21 mouse cellular contexts compared by ENCODE assay signal in genomic region chr5:44601340-44601739, GRCm38 (mm10).
DNase-seq lines count a peak whose midpoint lies in the region; ATAC-seq and TF ChIP-seq lines count a peak whose summit lies in the region.
"Had no signal": no experiment of that assay in that cellular context is flagged by ENCODE, and none has a peak within 500 bp of the region (broad histone marks: within the 10 kb centered on the region; RNA-seq: fewer than 3 reads in every experiment).

No protein-coding gene starts in this region.

- H3K27ac ChIP-seq in heart, embryonic 12.5 days (ENCODE audit: poor library complexity, severe bottlenecking): no peak overlapping the region
- H3K27ac ChIP-seq in heart, adult 2 months: no peak overlapping the region
- peak overlapping the region; percentile 66; the same call in 1 of the 2 replicates for H3K27ac ChIP-seq in kidney, embryonic 15.5 days
- no peak overlapping the region for H3K27ac ChIP-seq in liver, adult 2 months (replicated peaks; ENCODE audit: insufficient read depth, low read depth, low read length)
- H3K27ac ChIP-seq in liver, embryonic 11.5 days (ENCODE audit: low read depth, low read length): no peak overlapping the region
- H3K27ac ChIP-seq: embryonic facial prominence, embryonic 10.5 days; embryonic facial prominence, embryonic 12.5 days; forebrain, embryonic 13.5 days; forebrain, embryonic 15.5 days had no signal

- peaks cover 27% of the 10 kb centered on the region for H3K27me3 ChIP-seq in heart, embryonic 12.5 days (replicated peaks)
- no peaks in the 10 kb centered on the region for H3K27me3 ChIP-seq in heart, adult 2 months (ENCODE audit: control insufficient read depth, insufficient read depth, low read length)
- H3K27me3 ChIP-seq in kidney, embryonic 15.5 days: no peaks in the 10 kb centered on the region
- H3K27me3 ChIP-seq in liver, adult 2 months (ENCODE audit: control insufficient read depth, insufficient read depth, low read length): no peaks in the 10 kb centered on the region
- H3K27me3 ChIP-seq in liver, embryonic 11.5 days (replicated peaks; ENCODE audit: control insufficient read depth, insufficient read depth, low read length): no peaks in the 10 kb centered on the region
- H3K27me3 ChIP-seq: embryonic facial prominence, embryonic 12.5 days; forebrain, embryonic 13.5 days; forebrain, embryonic 15.5 days had no signal

- peak; percentile 68; the same call in 1 of the 2 replicates for ATAC-seq in heart, embryonic 12.5 days (ENCODE audit: insufficient number of reproducible peaks, low FRiP score)
- no peak for ATAC-seq in kidney, embryonic 15.5 days (replicated peaks; ENCODE audit: low FRiP score)
- ATAC-seq in liver, embryonic 11.5 days (replicated peaks; ENCODE audit: low FRiP score): no peak
- ATAC-seq: activated CD4-positive, CD25-positive, alpha-beta regulatory T cell, adult 4 months; forebrain, embryonic 13.5 days; forebrain, embryonic 15.5 days; Patski had no signal

- no peaks in the 10 kb centered on the region for H3K36me3 ChIP-seq in heart, embryonic 12.5 days
- H3K36me3 ChIP-seq in heart, adult 2 months (ENCODE audit: control insufficient read depth, insufficient read depth, low read length): no peaks in the 10 kb centered on the region
- H3K36me3 ChIP-seq in kidney, embryonic 15.5 days: no peaks in the 10 kb centered on the region
- H3K36me3 ChIP-seq in liver, adult 2 months (ENCODE audit: control insufficient read depth, insufficient read depth, low read length): no peaks in the 10 kb centered on the region
- no peaks in the 10 kb centered on the region for H3K36me3 ChIP-seq in liver, embryonic 11.5 days (ENCODE audit: control insufficient read depth, insufficient read depth, low read length)
- H3K36me3 ChIP-seq: embryonic facial prominence, embryonic 10.5 days; embryonic facial prominence, embryonic 12.5 days; forebrain, embryonic 15.5 days had no signal

- no peak overlapping the region for H3K4me2 ChIP-seq in heart, embryonic 12.5 days
- no peak overlapping the region for H3K4me2 ChIP-seq in kidney, embryonic 15.5 days
- no peak overlapping the region for H3K4me2 ChIP-seq in liver, embryonic 11.5 days
- H3K4me2 ChIP-seq: embryonic facial prominence, embryonic 12.5 days; forebrain, embryonic 13.5 days; forebrain, embryonic 15.5 days had no signal

- peaks cover 11% of the 10 kb centered on the region for H3K4me1 ChIP-seq in heart, embryonic 12.5 days (replicated peaks)
- peaks cover 1% of the 10 kb centered on the region; the same call in 1 of the 2 replicates for H3K4me1 ChIP-seq in heart, adult 2 months (ENCODE audit: control insufficient read depth, insufficient read depth, low read length)
- H3K4me1 ChIP-seq in kidney, embryonic 15.5 days: 0 out of 2 replicates have a peak, but pooled peaks cover 9% of the 10 kb centered on the region
- no peaks in the 10 kb centered on the region for H3K4me1 ChIP-seq in liver, adult 2 months (ENCODE audit: control insufficient read depth, insufficient read depth, low read length)
- H3K4me1 ChIP-seq in liver, embryonic 11.5 days (replicated peaks; ENCODE audit: control insufficient read depth, insufficient read depth, low read length): no peaks in the 10 kb centered on the region
- H3K4me1 ChIP-seq: embryonic facial prominence, embryonic 10.5 days; embryonic facial prominence, embryonic 12.5 days; forebrain, embryonic 13.5 days; forebrain, embryonic 15.5 days had no signal

- no peak for TF ChIP-seq CTCF in heart, adult 2 months (IDR thresholded peaks at IDR 0.05)
- TF ChIP-seq CTCF in liver, adult 2 months (IDR thresholded peaks at IDR 0.05; ENCODE audit: low read depth, low read length): no peak

- no peak for TF ChIP-seq POLR2A in heart, adult 2 months (IDR thresholded peaks at IDR 0.05; ENCODE audit: insufficient read depth, low read depth, low read length)
- no peak for TF ChIP-seq POLR2A in liver, adult 2 months (IDR thresholded peaks at IDR 0.05; ENCODE audit: extremely low read depth, insufficient read depth, low read length)

- 6% methylated on average over 1 of the region's 1 CpGs for WGBS in heart, embryonic 12.5 days
- 53% methylated on average over 1 of the region's 1 CpGs for WGBS in heart, adult 2 months
- 49% methylated on average over 1 of the region's 1 CpGs for WGBS in kidney, embryonic 15.5 days
- WGBS in liver, adult 2 months: 35% methylated on average over 1 of the region's 1 CpGs
- 42% methylated on average over 1 of the region's 1 CpGs for WGBS in liver, embryonic 11.5 days

- no peak for DNase-seq in heart, adult 2 months
- no peak for DNase-seq in kidney, postnatal 25 days
- DNase-seq in liver, adult 2 months (ENCODE audit: extremely low read depth, low read depth, low spot score): peak; percentile 16
- no peak for DNase-seq in liver, embryonic 11.5 days (ENCODE audit: low spot score)
- no peak for DNase-seq in lung, postnatal 36 days
- DNase-seq: adrenal gland, adult 8-10 months; adrenal gland, postnatal 14 days; adrenal gland, postnatal 36 days; cerebellum, adult 11-12 months; cerebellum, adult 2 months; cerebellum, adult 9-10 months; cerebellum, postnatal 10 days; cerebellum, postnatal 25 days had no signal

- 0 out of 2 replicates have a peak, but pooled peaks cover 2% of the 10 kb centered on the region for H3K9me3 ChIP-seq in heart, embryonic 12.5 days (replicated peaks)
- H3K9me3 ChIP-seq in kidney, embryonic 15.5 days (replicated peaks): no peaks in the 10 kb centered on the region
- H3K9me3 ChIP-seq in liver, embryonic 11.5 days (ENCODE audit: control insufficient read depth, low read length): no peaks in the 10 kb centered on the region
- H3K9me3 ChIP-seq: embryonic facial prominence, embryonic 10.5 days; embryonic facial prominence, embryonic 12.5 days; forebrain, embryonic 13.5 days; forebrain, embryonic 15.5 days had no signal

- no peaks in the 10 kb centered on the region for H3K79me2 ChIP-seq in heart, adult 2 months (replicated peaks; ENCODE audit: control insufficient read depth, insufficient read depth, low read length)
- H3K79me2 ChIP-seq in liver, adult 2 months (ENCODE audit: control insufficient read depth, insufficient read depth, low read length): no peaks in the 10 kb centered on the region

- intact Hi-C loops in heart, adult 2 months (cut with DNase I): no loop called here

- TF ChIP-seq EP300 in heart, adult 2 months (IDR thresholded peaks at IDR 0.05; ENCODE audit: insufficient read depth, low read depth, low read length): no peak

- no peak overlapping the region for H3K9ac ChIP-seq in heart, embryonic 12.5 days
- H3K9ac ChIP-seq in heart, adult 2 months (ENCODE audit: low read depth, low read length): no peak overlapping the region
- no peak overlapping the region for H3K9ac ChIP-seq in kidney, embryonic 15.5 days
- no peak overlapping the region for H3K9ac ChIP-seq in liver, adult 2 months (ENCODE audit: low read depth, low read length)
- H3K9ac ChIP-seq in liver, embryonic 11.5 days (ENCODE audit: low read depth, low read length): no peak overlapping the region
- H3K9ac ChIP-seq: embryonic facial prominence, embryonic 12.5 days; forebrain, embryonic 13.5 days; forebrain, embryonic 15.5 days had no signal

- H3K4me3 ChIP-seq in heart, embryonic 12.5 days: no peak overlapping the region
- no peak overlapping the region for H3K4me3 ChIP-seq in heart, adult 2 months
- no peak overlapping the region for H3K4me3 ChIP-seq in kidney, embryonic 15.5 days (replicated peaks)
- no peak overlapping the region for H3K4me3 ChIP-seq in liver, adult 2 months (ENCODE audit: insufficient read depth, low read depth, low read length)
- H3K4me3 ChIP-seq in liver, embryonic 11.5 days (ENCODE audit: low read depth, low read length): no peak overlapping the region
- H3K4me3 ChIP-seq: embryonic facial prominence, embryonic 10.5 days; embryonic facial prominence, embryonic 12.5 days; forebrain, embryonic 13.5 days; forebrain, embryonic 15.5 days had no signal
